Mouse (Mus musculus): ENCODE measurements at regions not wholly inside any gene's neighbourhood (a gene's known extent, or its start where the extent isn't known, plus 50 kb on each side); places are given as distances from the start of the nearest gene placed in this dataset.

- TF ChIP-seq POLR2A (IDR thresholded peaks at IDR 0.05; ENCODE audit: borderline replicate concordance, extremely low read depth, insufficient read depth, insufficient read length, poor library complexity, severe bottlenecking) (no peak), CTCF (IDR thresholded peaks at IDR 0.05; ENCODE audit: borderline replicate concordance, extremely low read depth, insufficient read depth, insufficient read length) (no peak)
Observed at GRCm38 (mm10) chr9:5623396-5623795, 278.2 kb downstream of the Casp12 start.

All from brain, embryonic 14.5 days (tissue).